Mouse (Mus musculus): ENCODE results near the gene Rin2.

- TF ChIP-seq CTCF (IDR thresholded peaks at IDR 0.05; ENCODE audit: low read depth) (no peak), EP300 (IDR thresholded peaks at IDR 0.05; ENCODE audit: low read depth) (no peak)
These were observed 175.8 kb downstream of the Rin2 start for GRCm38 (mm10) chr2:145850779-145851178.
